Mouse (Mus musculus) kidney, embryonic 14.5 days (tissue): ENCODE results near the gene Cldn13. TPM values are rescaled to one million over a fixed set of nuclear protein-coding genes. Genes with fewer than 3 reads are reported as not detected.
A peak's percentile ranks its signal among the peaks of the same experiment; 100 is the strongest.

Experiments
- ATAC-seq: fragments of 200-750 bp; cut with Nextera tagmentation; 2 replicates; pipeline ENCODE4 v1.8.0; 2017; ENCODE audit warnings: moderate number of reproducible peaks, mild to moderate bottlenecking, moderate TSS enrichment, moderate library complexity; ENCODE audit not compliant: low FRiP score, low TSS enrichment
- H3K27ac ChIP-seq: fragments of 300-500 bp; sonication (generic); 2 replicates; pipeline ENCODE4 v1.5.1; 2014; ENCODE audit warnings: low read depth, mild to moderate bottlenecking, low read length, moderate library complexity, mixed read lengths
- H3K27me3 ChIP-seq: fragments of 300-500 bp; sonication (generic); 2 replicates; pipeline ENCODE4 v1.6.1; 2014; ENCODE audit warnings: mild to moderate bottlenecking, low read length; ENCODE audit not compliant: control insufficient read depth, insufficient read depth
- H3K36me3 ChIP-seq: fragments of 300-500 bp; sonication (generic); 2 replicates; pipeline ENCODE4 v1.6.1; 2014; ENCODE audit warnings: low read length, mixed read lengths; ENCODE audit not compliant: control insufficient read depth, insufficient read depth
- H3K4me1 ChIP-seq: fragments of 300-500 bp; sonication (generic); 2 replicates; pipeline ENCODE4 v1.6.1; 2014; ENCODE audit warnings: low read length, mixed read lengths; ENCODE audit not compliant: control insufficient read depth, insufficient read depth
- H3K4me2 ChIP-seq: fragments of 300-500 bp; sonication (generic); replicated peaks from 2 replicates; pipeline ENCODE4 v1.6.1; 2014; ENCODE audit warnings: low read depth, mild to moderate bottlenecking, low read length
- H3K4me3 ChIP-seq: fragments of 300-500 bp; sonication (generic); 2 replicates; pipeline ENCODE4 v1.5.1; 2014; ENCODE audit warnings: mild to moderate bottlenecking, low read length
- H3K9ac ChIP-seq: fragments of 300-500 bp; sonication (generic); 2 replicates; pipeline ENCODE4 v1.6.1; 2014; ENCODE audit warnings: low read depth, mild to moderate bottlenecking, low read length, moderate library complexity
- H3K9me3 ChIP-seq: fragments of 300-500 bp; sonication (generic); 2 replicates; pipeline ENCODE4 v1.6.1; 2016; ENCODE audit warnings: low read length; ENCODE audit not compliant: control insufficient read depth
- WGBS: fragments of 180-500 bp; shearing (Covaris S2); extraction: QIAGEN DNeasy Blood & Tissue Kit; methylation state at CpG from one replicate; pipeline ENCODE4 v1.1.7; 2014; 5-methylcytosine and 5-hydroxymethylcytosine counted together
- polyA plus RNA-seq: library from polyadenylated mRNA; unstranded; fragments of >200 nt; fragmentation: Nextera tagmentation; extraction: Ambion mirVana; gene quantifications from 2 replicates; pipeline ENCODE4 v1.2.1, GENCODE M21; 2014

Gene Cldn13
- polyA plus RNA-seq, 1 experiment from 2014 or later, result 0.20 TPM

DNA sequence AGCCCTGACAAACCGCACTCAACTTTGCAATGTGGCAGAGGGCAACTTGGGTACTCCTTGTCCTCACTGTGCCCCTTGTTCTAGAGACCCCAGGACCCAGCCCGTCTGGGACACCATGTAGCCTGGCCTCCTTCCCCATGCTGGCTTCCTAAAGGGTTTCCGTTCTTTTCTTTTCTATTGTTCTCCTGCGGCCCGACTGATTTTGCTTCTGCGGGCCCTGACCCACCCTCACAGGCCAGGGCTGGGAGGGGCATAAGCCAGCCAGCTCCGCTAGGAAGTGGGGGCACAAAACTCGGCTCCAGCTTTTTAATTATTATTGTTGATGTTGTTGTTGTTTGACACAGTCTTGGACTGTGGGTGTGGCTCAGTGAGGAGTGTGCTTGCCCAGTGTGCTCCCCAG, 23.8 kb downstream of the Cldn13 start:
- Histone ChIP-seq H3K27me3 (no peaks in the 10 kb centered on the region), H3K4me1 (no peaks in the 10 kb centered on the region), H3K27ac (peak overlapping the region; percentile 20; the same call in 1 of the 2 replicates), H3K36me3 (no peaks in the 10 kb centered on the region), H3K4me3 (no peak overlapping the region), H3K9me3 (no peaks in the 10 kb centered on the region), H3K9ac (no peak overlapping the region), H3K4me2 (no peak overlapping the region)
- no peak for ATAC-seq
- 79% methylated on average over 8 of the region's 8 CpGs for WGBS

DNA sequence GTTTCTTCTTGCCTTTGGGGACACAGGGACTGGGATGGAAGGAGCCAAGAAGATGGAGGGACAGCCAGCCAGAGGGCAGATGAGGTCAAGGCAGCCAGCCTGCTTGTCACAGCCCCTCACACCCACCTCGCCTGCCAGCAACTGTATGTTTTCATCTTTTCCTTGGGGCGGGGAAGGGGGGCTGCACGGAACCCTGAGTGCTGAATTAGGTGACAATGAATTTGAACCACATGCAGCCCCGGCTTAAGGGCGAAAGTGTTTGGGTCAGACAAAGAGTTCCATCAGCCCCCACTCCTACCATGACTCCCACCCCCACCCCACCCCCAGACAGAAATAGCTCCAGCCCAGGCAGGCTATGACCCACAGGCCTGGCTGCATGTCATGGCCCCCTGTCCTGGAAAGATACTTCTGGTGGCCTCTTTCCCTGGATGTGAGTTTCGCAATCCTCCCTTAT, 24.7 kb downstream of the Cldn13 start:
- Histone ChIP-seq H3K9me3 (no peaks in the 10 kb centered on the region), H3K4me2 (no peak overlapping the region), H3K4me1 (no peaks in the 10 kb centered on the region), H3K9ac (no peak overlapping the region), H3K27me3 (no peaks in the 10 kb centered on the region), H3K36me3 (no peaks in the 10 kb centered on the region), H3K27ac (no peak overlapping the region), H3K4me3 (no peak overlapping the region)
- no peak for ATAC-seq
- 85% methylated on average over 6 of the region's 6 CpGs for WGBS

DNA sequence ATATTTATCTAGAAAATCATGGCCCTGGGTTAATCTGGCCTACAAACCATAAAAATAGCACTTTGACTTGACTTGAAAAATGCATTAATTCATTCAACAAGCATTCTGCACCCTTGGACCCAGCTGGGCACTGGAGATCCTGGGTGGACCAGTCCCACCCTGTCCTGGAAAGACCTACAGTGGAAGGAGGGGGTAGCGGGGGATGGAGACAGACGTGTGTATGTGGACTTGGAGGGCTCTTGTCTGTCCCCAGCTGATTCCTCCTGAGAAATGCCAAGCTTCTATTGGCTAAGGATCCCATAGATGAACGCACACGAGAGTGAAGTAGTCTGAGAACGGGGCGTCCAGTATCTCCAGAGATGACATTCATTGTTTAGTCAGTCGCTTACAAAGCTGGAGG, 26.8 kb downstream of the Cldn13 start:
- H3K27me3 ChIP-seq, result no peaks in the 10 kb centered on the region
- no peak overlapping the region for H3K4me2 ChIP-seq
- no peak for ATAC-seq
- H3K4me1 ChIP-seq, result no peaks in the 10 kb centered on the region
- no peak overlapping the region for H3K4me3 ChIP-seq
- H3K27ac ChIP-seq, result no peak overlapping the region
- H3K9me3 ChIP-seq, result no peaks in the 10 kb centered on the region
- 86% methylated on average over 7 of the region's 7 CpGs for WGBS
- H3K9ac ChIP-seq, result no peak overlapping the region
- no peaks in the 10 kb centered on the region for H3K36me3 ChIP-seq

DNA sequence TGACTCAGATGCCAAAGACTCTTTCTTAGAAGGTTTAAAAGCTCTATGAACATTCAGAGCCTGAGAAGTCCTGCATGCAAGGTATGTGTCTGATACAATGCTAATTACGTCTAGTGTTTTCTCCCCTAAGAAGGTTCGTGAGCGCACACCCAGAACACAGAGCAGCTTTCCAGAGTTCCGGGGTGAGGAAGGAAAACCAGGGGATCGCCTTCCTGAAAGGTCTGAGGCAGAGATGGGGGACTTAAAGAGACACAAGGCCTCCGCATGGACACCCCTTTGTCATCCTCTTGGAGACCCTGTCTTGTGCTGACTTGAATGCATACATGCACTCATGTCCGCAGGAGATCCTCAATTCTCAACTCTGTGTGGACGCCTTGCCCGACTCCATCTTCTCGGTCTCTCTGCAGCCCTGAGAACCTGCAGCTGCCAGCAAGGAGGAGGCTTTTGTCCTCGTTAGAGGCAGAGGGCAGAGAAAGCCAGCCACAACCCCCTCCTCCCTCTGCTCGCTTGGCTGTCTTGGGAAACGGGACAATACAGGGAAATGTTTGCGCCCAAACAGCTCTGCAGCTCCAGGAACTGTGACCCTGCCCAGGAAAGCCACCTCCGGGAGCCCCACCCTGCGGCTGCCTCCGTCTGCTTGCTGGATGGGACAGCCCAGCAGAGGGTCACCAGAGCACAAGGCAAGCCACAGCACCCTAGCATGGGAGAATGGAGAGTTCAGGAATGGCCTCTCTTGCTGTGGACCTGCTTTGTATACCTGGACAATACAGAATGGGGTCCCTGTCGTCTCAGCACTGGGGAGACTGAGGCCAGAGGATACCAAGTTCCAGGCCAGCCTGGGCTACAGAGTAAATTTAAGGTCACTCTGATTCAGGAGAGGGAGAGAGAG, 27.6 kb downstream of the Cldn13 start:
- H3K9me3 ChIP-seq, result no peaks in the 10 kb centered on the region
- H3K4me1 ChIP-seq, result no peaks in the 10 kb centered on the region
- no peaks in the 10 kb centered on the region for H3K27me3 ChIP-seq
- 60% methylated on average over 18 of the region's 18 CpGs for WGBS
- H3K27ac ChIP-seq, result peak overlapping the region; percentile 61; the same call in 1 of the 2 replicates
- no peak overlapping the region for H3K4me3 ChIP-seq
- 0 out of 2 replicates have a peak, but pooled peaks have one; percentile 19 for ATAC-seq
- no peak overlapping the region for H3K4me2 ChIP-seq
- no peaks in the 10 kb centered on the region for H3K36me3 ChIP-seq
- H3K9ac ChIP-seq, result no peak overlapping the region

DNA sequence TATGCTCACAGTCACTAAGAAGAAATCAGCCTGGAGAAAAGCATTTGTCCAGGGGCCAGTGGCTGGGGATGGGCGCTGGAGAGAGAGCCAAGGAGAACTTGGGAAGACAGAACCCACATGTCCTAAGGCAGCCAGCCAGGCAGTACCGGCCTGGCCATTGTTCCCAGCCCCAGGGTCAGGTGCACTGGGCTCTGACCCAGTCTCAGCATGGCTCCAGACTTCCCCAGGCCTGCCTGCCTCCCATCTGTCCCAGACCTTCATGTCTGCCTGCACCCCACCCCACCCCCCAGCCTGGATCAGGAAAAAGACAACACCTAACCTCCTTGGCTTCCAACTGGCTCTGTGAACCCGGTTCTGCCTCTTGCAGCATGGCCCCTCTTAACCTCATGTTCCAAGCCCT, 32.2 kb downstream of the Cldn13 start:
- Histone ChIP-seq H3K27me3 (no peaks in the 10 kb centered on the region), H3K4me1 (no peaks in the 10 kb centered on the region), H3K9ac (no peak overlapping the region), H3K36me3 (no peaks in the 10 kb centered on the region), H3K4me3 (no peak overlapping the region), H3K4me2 (no peak overlapping the region), H3K27ac (no peak overlapping the region), H3K9me3 (no peaks in the 10 kb centered on the region)
- no peak for ATAC-seq
- WGBS, result 71% methylated on average over 3 of the region's 3 CpGs

DNA sequence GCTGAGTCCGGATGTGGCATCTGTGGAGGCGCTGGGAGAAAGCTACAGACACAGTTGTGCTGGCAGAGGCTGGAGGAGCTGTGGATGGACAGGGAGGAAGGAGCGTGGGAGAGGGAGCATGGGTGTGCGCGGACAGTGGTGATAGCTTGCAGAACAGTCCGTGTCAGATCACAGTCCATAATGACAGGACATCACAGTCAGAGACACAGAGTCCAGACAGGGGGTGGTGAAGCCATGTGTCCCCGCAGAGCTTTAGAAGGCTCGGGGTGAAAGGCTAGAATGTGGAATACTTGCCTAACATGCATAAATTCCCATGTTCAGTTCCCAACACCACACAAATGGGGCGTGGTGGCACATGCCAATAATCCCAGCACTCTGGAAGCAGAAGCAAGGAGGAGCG, 38.5 kb downstream of the Cldn13 start:
- ATAC-seq, result no peak
- Histone ChIP-seq H3K27me3 (no peaks in the 10 kb centered on the region), H3K9me3 (no peaks in the 10 kb centered on the region), H3K4me1 (no peaks in the 10 kb centered on the region), H3K4me3 (no peak overlapping the region), H3K9ac (no peak overlapping the region), H3K36me3 (no peaks in the 10 kb centered on the region), H3K27ac (no peak overlapping the region), H3K4me2 (no peak overlapping the region)
- 74% methylated on average over 10 of the region's 10 CpGs for WGBS

DNA sequence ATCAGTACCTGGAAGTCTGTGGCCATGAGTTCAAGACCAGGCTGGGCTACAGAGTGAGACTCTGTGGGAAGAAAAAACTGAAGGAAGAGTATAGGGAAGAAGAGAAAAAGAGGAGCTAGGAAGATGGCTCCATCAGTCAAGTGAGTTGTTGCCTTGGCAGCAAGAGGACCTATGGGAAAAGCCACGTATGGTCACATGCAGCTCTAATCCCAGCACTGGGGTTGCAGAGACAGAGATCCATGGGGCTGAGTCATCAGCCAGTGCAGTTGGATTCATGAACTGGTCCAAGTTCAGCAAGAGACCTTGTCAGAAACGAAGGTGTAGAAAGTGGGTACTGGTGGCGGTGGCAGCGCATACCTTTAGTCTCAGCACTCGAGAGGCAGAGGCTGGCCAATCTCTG, 40.1 kb downstream of the Cldn13 start:
- no peak for ATAC-seq
- WGBS, result 94% methylated on average over 5 of the region's 5 CpGs

DNA sequence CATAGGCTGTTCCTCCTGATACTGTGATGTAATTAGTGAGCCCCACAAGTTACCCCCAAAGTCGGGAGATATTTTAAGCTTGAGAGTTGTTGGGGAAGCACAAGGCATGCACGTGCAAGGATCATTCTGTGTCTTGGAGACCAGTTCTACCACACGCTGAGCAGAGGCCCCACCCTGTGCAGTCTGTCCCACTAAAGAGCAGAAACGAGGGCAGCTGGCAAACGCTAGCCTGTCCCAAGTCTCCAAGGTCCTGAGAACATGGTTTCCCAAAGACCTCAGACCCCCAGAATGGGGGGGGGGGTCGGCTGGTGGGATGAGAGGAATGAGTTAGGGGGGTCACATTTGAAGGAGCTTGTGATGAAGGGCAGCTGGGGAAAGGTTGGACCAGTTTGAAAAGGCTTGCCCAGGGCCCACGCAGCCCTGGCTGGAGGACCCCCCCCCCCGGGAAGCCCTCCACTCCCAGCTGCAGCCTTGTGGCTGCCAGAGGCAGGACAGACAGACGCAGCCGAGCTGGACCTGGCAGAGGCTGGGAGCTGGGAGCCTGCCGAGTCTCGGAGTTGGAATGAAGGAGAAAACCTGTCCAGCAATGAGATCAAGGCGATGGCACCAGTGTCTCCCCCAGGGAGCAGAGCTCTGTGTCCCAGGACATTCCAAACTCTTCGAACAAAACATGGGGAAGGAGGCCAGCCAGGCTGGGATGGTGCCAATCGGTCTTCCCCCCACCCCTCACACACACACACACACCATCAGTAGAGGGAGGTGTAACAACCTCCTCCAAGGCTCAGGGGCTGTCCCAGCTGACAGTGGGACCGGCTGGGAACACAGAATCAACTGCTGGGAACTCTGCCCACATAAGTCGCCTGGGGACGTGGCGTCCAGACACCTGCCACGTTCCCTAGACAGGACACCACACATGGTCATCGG, 41.1 kb downstream of the Cldn13 start:
- no peak for ATAC-seq

More for the DNA sequence above, 40.1 kb downstream of the Cldn13 start:
- Histone ChIP-seq H3K4me2 (no peak overlapping the region), H3K9ac (no peak overlapping the region), H3K27me3 (no peaks in the 10 kb centered on the region), H3K4me1 (no peaks in the 10 kb centered on the region), H3K27ac (no peak overlapping the region), H3K4me3 (no peak overlapping the region), H3K36me3 (no peaks in the 10 kb centered on the region), H3K9me3 (no peaks in the 10 kb centered on the region)

More for the DNA sequence above, 41.1 kb downstream of the Cldn13 start:
- H3K9ac ChIP-seq, result no peak overlapping the region
- no peak overlapping the region for H3K4me3 ChIP-seq
- 72% methylated on average over 21 of the region's 21 CpGs for WGBS
- no peak overlapping the region for H3K27ac ChIP-seq
- no peak overlapping the region for H3K4me2 ChIP-seq
- H3K9me3 ChIP-seq, result no peaks in the 10 kb centered on the region
- no peaks in the 10 kb centered on the region for H3K36me3 ChIP-seq
- no peaks in the 10 kb centered on the region for H3K27me3 ChIP-seq
- no peaks in the 10 kb centered on the region for H3K4me1 ChIP-seq
